Mouse (Mus musculus) embryonic facial prominence, embryonic 13.5 days (tissue): ENCODE data around the gene Clhc1. TPM values are rescaled to one million over a fixed set of nuclear protein-coding genes. Genes with fewer than 3 reads are reported as not detected.
A peak's percentile ranks its signal among the peaks of the same experiment; 100 is the strongest.

Source experiments
- ATAC-seq: fragments of 200-750 bp; cut with Nextera tagmentation; 2 replicates; pipeline ENCODE4 v1.8.0; 2017; ENCODE audit warnings: low read depth; ENCODE audit not compliant: insufficient number of reproducible peaks, insufficient read depth, low FRiP score, low TSS enrichment
- H3K27ac ChIP-seq: fragments of 300-500 bp; sonication (generic); 2 replicates; pipeline ENCODE4 v1.5.1; 2015; ENCODE audit warnings: moderate library complexity, mild to moderate bottlenecking, inconsistent platforms
- H3K27me3 ChIP-seq: fragments of 300-500 bp; sonication (generic); 2 replicates; pipeline ENCODE4 v1.6.1; 2015; ENCODE audit warnings: mild to moderate bottlenecking, inconsistent platforms
- H3K36me3 ChIP-seq: fragments of 300-500 bp; sonication (generic); 2 replicates; pipeline ENCODE4 v1.6.1; 2015; ENCODE audit warnings: mild to moderate bottlenecking, inconsistent platforms
- H3K4me1 ChIP-seq: fragments of 300-500 bp; sonication (generic); 2 replicates; pipeline ENCODE4 v1.6.1; 2015; ENCODE audit warnings: inconsistent platforms
- H3K4me2 ChIP-seq: fragments of 300-500 bp; sonication (generic); 2 replicates; pipeline ENCODE4 v1.6.1; 2015; ENCODE audit warnings: moderate library complexity, mild to moderate bottlenecking, inconsistent platforms
- H3K4me3 ChIP-seq: fragments of 300-500 bp; sonication (generic); 2 replicates; pipeline ENCODE4 v1.5.1; 2015; ENCODE audit warnings: mild to moderate bottlenecking, inconsistent platforms
- H3K9ac ChIP-seq: fragments of 300-500 bp; sonication (generic); 2 replicates; pipeline ENCODE4 v1.6.1; 2015; ENCODE audit warnings: mild to moderate bottlenecking, inconsistent platforms
- H3K9me3 ChIP-seq: fragments of 300-500 bp; sonication (generic); 2 replicates; pipeline ENCODE4 v1.6.1; 2016; ENCODE audit warnings: inconsistent platforms
- whole genome bisulfite sequencing: fragments of 180-500 bp; shearing (Covaris S2); methylation state at CpG from one replicate; pipeline ENCODE4 v1.1.7; 2015; ENCODE audit warnings: mixed read lengths; 5-methylcytosine and 5-hydroxymethylcytosine counted together
- polyA plus RNA-seq: library from polyadenylated mRNA; unstranded; fragments of >200 nt; fragmentation: Nextera tagmentation; extraction: Ambion mirVana; gene quantifications from 2 replicates; pipeline ENCODE4 v1.2.1, GENCODE M21; 2015

The Clhc1 gene
- polyA plus RNA-seq, 1 experiment from 2014 or later, result 0.25 TPM

DNA sequence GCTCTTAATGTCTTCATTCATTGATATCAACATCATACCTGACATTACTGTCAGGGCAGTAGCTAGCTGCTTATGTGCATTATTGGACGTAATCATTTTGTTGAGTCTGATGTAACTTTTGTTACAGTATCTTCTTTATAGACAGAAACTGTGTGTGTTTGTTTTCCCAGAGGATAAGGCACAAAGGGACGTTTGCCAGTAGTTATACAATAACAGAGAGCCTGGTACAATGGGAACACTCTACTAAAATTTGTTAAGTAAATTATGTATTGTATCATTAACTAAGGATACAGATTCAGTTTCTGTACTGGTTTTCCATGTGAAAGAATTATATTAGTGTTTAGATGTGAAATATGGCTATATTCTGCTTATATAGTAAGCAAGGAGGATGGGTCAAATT lies 24.9 kb downstream of the Clhc1 start:
- no peak for ATAC-seq

DNA sequence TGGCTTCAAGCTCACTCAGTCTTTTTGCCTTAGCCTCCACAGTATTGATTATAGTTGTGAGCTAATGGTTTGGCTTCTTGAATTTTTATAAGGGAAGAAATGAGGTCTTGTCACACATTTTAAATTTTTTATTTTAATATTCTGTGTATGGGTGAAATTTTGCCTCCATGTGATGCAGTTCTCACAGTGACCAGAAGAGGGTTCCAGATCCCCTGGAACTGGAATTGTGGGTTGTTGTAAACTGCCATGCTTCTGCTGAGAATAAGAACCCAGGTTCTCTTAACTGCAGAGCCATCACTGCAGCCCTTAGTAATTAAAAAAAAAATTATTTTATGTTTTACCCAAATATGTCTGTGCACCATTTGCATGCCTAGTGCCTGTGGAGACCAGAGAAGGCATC lies 31.9 kb downstream of the Clhc1 start:
- Histone ChIP-seq H3K4me3 (no peak overlapping the region), H3K9ac (no peak overlapping the region), H3K4me1 (no peaks in the 10 kb centered on the region), H3K9me3 (no peaks in the 10 kb centered on the region), H3K27me3 (no peaks in the 10 kb centered on the region), H3K27ac (no peak overlapping the region), H3K4me2 (no peak overlapping the region), H3K36me3 (no peaks in the 10 kb centered on the region)
- no peak for ATAC-seq

More for the DNA sequence above, 24.9 kb downstream of the Clhc1 start:
- no peaks in the 10 kb centered on the region for H3K36me3 ChIP-seq
- no peak overlapping the region for H3K9ac ChIP-seq
- no peaks in the 10 kb centered on the region for H3K27me3 ChIP-seq
- H3K4me2 ChIP-seq, result no peak overlapping the region
- peaks cover 5% of the 10 kb centered on the region; the same call in 1 of the 2 replicates for H3K4me1 ChIP-seq
- no peaks in the 10 kb centered on the region for H3K9me3 ChIP-seq
- H3K27ac ChIP-seq, result no peak overlapping the region
- H3K4me3 ChIP-seq, result no peak overlapping the region
- WGBS, result 76% methylated on average over 2 of the region's 2 CpGs

DNA sequence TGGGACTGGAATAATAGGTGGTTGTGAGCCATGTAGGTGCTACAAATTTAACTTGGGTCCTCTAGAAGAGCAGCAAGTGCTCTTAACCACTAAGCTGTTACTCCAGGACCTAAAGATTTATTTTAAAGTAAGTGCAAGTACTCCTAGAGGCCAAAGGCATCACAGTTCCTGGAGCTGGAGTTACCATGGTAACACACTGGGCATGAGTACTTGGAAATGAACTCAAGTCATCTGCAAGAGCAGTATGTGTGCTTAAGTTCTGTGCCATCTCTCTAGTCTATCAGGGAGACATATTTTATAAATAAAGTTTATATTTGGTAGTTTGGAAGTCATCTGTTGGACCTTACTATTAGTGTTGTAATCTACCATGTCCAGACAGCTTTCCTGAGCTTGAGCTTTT lies 47.5 kb downstream of the Clhc1 start:
- H3K4me2 ChIP-seq, result no peak overlapping the region
- H3K9ac ChIP-seq, result no peak overlapping the region
- H3K9me3 ChIP-seq, result no peaks in the 10 kb centered on the region
- H3K4me1 ChIP-seq, result no peaks in the 10 kb centered on the region
- H3K27me3 ChIP-seq, result no peaks in the 10 kb centered on the region
- no peaks in the 10 kb centered on the region for H3K36me3 ChIP-seq
- no peak overlapping the region for H3K27ac ChIP-seq
- no peak overlapping the region for H3K4me3 ChIP-seq
- ATAC-seq, result no peak

DNA sequence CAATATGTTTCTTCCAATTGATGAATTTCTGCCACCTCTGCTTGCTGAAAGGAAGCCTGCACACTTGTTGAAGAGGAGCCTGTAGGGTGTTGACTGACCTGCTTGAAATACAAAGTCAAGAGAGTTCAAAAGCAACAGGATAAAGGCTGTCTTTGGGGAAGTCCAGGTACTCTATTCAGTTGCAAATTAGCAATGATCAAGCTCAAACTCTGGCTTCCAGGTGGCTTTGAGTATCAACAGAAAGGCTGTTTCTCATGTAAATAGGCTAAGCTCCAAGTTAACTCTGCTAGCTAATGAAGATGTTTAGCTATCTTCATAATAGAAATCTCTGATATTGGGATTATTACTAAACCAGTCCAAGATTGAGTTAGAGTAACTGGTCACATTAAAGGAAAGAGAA lies 49.4 kb downstream of the Clhc1 start:
- Histone ChIP-seq H3K4me1 (no peaks in the 10 kb centered on the region), H3K4me3 (no peak overlapping the region), H3K36me3 (no peaks in the 10 kb centered on the region), H3K9me3 (no peaks in the 10 kb centered on the region), H3K4me2 (no peak overlapping the region), H3K27ac (no peak overlapping the region), H3K9ac (no peak overlapping the region), H3K27me3 (no peaks in the 10 kb centered on the region)
- no peak for ATAC-seq

DNA sequence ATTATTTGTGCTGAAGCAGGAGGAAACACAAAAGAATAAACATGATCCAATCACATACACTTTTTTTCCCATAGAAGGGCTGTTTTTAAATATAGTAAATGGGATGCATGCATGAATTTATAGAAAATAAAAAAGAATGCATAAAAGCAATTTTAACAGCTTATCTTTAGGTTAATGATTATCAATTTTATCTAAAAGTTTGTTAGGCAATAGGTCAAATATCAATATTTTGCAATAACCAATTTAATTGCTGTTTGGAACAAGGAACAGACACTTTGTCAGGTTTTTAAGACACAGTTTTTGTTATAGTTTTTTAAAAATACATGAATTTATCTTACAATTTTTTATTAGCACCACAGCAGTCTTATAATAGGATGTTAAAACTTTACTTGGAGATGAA lies 51.2 kb downstream of the Clhc1 start:
- no peak overlapping the region for H3K9ac ChIP-seq
- no peak overlapping the region for H3K4me3 ChIP-seq
- H3K27me3 ChIP-seq, result no peaks in the 10 kb centered on the region
- H3K4me1 ChIP-seq, result no peaks in the 10 kb centered on the region
- H3K4me2 ChIP-seq, result no peak overlapping the region
- ATAC-seq, result no peak
- no peaks in the 10 kb centered on the region for H3K9me3 ChIP-seq
- no peaks in the 10 kb centered on the region for H3K36me3 ChIP-seq
- no peak overlapping the region for H3K27ac ChIP-seq

DNA sequence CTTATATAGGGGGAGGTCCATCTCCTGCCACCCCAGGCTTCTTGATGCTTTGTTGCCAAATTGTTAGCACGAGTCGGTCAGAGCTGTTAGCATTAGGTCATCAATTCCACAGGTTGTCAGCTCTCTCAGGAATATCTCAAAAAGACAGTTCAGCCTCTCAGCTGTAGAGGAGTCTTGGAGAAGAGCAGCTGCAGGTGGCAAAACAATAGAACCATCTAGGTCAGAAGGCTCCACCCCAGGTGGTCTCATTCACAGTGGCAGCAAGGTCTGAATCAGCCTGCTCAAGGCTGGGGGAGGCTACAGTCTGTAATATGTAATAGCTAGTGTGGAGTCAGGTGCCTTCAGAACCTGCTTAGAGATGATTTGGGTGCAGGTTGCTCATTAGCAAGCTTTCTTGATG lies 55.8 kb downstream of the Clhc1 start:
- no peak for ATAC-seq
- Histone ChIP-seq H3K9me3 (no peaks in the 10 kb centered on the region), H3K4me1 (no peaks in the 10 kb centered on the region), H3K36me3 (no peaks in the 10 kb centered on the region), H3K4me3 (no peak overlapping the region), H3K27me3 (no peaks in the 10 kb centered on the region), H3K9ac (no peak overlapping the region), H3K4me2 (no peak overlapping the region), H3K27ac (no peak overlapping the region)
- WGBS, result 72% methylated on average over 2 of the region's 2 CpGs

DNA sequence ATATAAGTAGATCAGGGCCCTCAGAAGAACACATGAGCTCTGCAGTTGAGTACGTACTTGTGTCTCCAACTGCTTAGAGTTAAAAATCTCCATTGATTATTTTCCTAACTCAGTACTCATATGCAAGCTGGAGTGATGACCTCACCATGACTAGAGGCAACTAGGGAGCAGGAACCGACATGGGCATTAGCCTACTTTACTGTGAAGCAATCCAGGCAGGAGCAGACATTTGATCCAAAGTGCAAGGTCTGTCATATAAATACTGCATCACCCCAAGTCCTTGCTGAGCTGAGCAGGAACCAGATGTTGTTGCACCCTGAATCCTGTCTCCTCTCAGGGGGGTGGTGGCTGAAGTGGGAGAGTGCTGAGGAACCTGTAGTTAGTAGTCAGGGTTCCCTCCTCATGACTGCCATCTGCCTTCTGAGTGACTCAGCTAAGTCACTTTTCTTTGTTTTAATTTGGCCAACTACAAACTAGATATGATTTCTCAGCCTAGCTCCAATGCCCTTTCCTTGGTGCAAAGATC lies 59.8 kb downstream of the Clhc1 start:
- no peak for ATAC-seq
- Histone ChIP-seq H3K27ac (no peak overlapping the region), H3K27me3 (no peaks in the 10 kb centered on the region), H3K4me2 (no peak overlapping the region), H3K4me1 (no peaks in the 10 kb centered on the region), H3K4me3 (no peak overlapping the region), H3K9me3 (no peaks in the 10 kb centered on the region), H3K36me3 (no peaks in the 10 kb centered on the region), H3K9ac (no peak overlapping the region)
- 72% methylated on average over 2 of the region's 2 CpGs for WGBS

DNA sequence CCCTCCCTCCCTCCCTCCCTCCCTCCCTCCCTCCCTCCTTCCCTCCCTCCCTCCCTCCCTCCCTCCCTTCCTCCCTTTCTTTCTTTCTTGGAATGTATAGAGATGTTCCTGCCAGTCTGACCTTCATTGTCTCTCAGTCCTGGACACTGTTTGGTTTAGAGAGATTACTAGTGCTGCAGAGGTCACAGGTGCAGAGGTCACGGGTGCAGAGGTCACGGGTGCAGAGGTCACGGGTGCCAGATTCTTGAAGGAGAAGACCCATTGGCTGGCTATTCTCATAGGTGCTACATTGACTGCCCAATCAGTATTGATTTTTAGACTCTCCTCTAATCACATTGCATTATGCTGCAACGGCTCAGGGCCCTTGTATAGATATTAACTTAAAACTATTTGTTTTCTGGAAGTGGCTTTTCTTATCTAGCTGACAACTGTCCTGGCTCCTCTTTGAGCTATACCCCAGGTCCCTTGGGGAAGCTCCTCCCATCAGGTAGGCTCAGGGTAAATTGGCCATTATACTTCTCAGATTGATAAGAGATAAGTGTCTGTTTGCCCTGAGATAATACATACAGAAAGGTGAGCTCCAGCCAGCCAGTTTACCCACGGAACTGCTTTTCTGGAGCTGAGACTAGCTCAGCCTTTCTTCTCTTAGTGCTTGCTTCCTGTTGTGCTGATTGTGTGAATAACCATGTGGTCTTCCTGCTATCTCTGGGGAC lies 62.2 kb downstream of the Clhc1 start:
- Histone ChIP-seq H3K9me3 (no peaks in the 10 kb centered on the region), H3K4me3 (no peak overlapping the region), H3K27me3 (no peaks in the 10 kb centered on the region), H3K4me2 (no peak overlapping the region), H3K36me3 (no peaks in the 10 kb centered on the region), H3K27ac (no peak overlapping the region), H3K9ac (no peak overlapping the region), H3K4me1 (0 out of 2 replicates have a peak, but pooled peaks cover 8% of the 10 kb centered on the region)
- no peak for ATAC-seq
- 77% methylated on average over 5 of the region's 5 CpGs for WGBS

DNA sequence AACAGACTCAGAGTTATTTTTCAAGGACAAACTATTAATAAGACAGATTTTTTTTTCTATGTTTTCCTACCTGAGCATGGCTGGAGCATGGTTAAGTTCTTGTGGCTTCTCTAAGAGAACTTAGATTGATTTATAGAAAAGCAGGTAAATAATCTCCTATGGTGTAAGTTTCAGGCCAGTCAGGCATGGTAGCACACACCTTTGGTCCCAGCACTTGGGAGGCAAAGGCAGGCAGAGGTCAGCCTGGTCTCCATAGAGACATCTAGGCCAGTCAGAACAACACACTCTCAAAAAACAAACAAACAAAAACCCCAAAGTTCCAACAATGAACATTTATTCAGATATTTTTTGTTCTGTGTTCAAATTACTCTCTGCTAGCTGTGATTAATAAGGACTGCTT lies 64.3 kb downstream of the Clhc1 start:
- ATAC-seq, result no peak
- H3K4me1 ChIP-seq, result 0 out of 2 replicates have a peak, but pooled peaks cover 8% of the 10 kb centered on the region

DNA sequence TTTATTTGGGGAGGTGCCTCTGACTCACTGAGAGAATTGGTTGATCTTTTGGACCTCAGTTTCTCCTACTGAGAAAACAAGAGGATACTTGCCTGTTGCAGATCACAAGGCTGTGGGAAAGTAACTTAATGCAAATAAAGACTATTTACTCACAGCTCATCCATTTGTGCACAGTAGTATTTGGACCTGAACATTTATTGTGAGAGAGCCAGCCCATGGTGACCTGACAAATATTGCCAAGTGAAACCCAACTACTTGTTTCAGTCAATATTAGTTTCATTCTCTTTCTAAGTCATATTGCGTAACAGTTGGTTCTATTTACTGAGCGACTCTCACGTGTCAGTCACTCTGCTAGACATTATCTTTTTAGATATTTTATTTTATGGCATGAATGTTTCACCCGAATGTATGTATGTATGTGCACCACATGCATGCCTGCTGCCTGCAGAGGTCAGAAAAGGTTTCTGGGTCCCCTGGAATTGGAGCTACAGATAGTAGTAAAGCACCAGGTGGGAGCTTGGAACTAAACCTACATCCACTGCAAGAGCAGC lies 65.5 kb downstream of the Clhc1 start:
- Histone ChIP-seq H3K36me3 (no peaks in the 10 kb centered on the region), H3K4me1 (0 out of 2 replicates have a peak, but pooled peaks cover 8% of the 10 kb centered on the region), H3K27ac (no peak overlapping the region), H3K9ac (no peak overlapping the region), H3K4me3 (no peak overlapping the region), H3K9me3 (no peaks in the 10 kb centered on the region), H3K27me3 (no peaks in the 10 kb centered on the region), H3K4me2 (no peak overlapping the region)
- ATAC-seq, result no peak
- WGBS, result 88% methylated on average over 4 of the region's 4 CpGs

More for the DNA sequence above, 64.3 kb downstream of the Clhc1 start:
- no peaks in the 10 kb centered on the region for H3K27me3 ChIP-seq
- no peak overlapping the region for H3K4me2 ChIP-seq
- no peak overlapping the region for H3K9ac ChIP-seq
- H3K4me3 ChIP-seq, result no peak overlapping the region
- H3K9me3 ChIP-seq, result no peaks in the 10 kb centered on the region
- no peaks in the 10 kb centered on the region for H3K36me3 ChIP-seq
- H3K27ac ChIP-seq, result no peak overlapping the region

DNA sequence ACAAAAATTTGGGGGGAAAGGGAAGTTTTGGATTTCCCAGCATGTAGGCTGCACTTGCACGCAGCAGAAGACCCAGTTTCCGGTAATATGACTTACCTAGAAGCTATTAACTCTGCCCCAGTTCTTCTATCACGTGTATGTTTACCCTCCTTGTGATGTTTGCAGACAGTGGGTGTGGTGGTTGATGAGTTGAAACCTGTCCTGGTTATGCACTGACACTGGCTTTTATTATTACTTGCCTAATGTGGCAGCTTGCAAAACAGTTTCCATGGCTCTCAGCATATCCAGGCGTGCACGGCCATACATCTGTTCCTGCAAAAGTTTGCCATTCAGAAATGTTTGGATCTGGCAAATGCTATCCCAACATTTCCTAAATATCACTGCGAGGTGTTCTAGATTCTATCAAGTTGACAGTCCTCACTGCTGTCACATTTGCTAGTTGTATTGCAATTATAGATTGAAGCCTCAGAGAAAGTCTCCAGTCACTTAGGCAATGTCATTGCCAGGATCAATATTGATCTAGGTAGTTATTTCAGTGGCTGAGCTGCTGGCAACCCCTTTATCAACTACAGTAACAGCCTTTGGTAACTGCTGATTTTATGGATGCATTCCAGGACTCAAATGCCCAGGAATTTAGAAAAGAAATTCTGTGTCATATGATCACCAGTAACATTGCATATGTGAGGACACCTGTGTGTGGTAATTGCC lies 66.6 kb downstream of the Clhc1 start:
- Histone ChIP-seq H3K27ac (peak overlapping the region; percentile 19; the same call in 1 of the 2 replicates), H3K9ac (no peak overlapping the region), H3K9me3 (no peaks in the 10 kb centered on the region), H3K4me1 (0 out of 2 replicates have a peak, but pooled peaks cover 8% of the 10 kb centered on the region), H3K4me3 (no peak overlapping the region), H3K36me3 (no peaks in the 10 kb centered on the region), H3K27me3 (no peaks in the 10 kb centered on the region), H3K4me2 (no peak overlapping the region)
- no peak for ATAC-seq
- 58% methylated on average over 6 of the region's 6 CpGs for WGBS
